Mouse (Mus musculus) stomach, postnatal 0 days (tissue): Measurements from ENCODE around the gene Appl1. TPM values are rescaled to one million over a fixed set of nuclear protein-coding genes. Genes with fewer than 3 reads are reported as not detected.

Experiments
- ATAC-seq: fragments of 200-750 bp; cut with Nextera tagmentation; 2 replicates; pipeline ENCODE4 v1.8.0; 2017; ENCODE audit not compliant: low FRiP score, low TSS enrichment
- DNase-seq: peaks from one replicate; pipeline ENCODE4 v3.0.0-alpha.2; 2016; ENCODE audit warnings: low spot score
- H3K27ac ChIP-seq: fragments of 300-500 bp; sonication (generic); replicated peaks from 2 replicates; pipeline ENCODE4 v1.5.1; 2014; ENCODE audit warnings: mild to moderate bottlenecking, control low read depth
- H3K27me3 ChIP-seq: fragments of 300-500 bp; sonication (generic); 2 replicates; pipeline ENCODE4 v1.6.1; 2014; ENCODE audit warnings: low read length; ENCODE audit not compliant: control insufficient read depth, insufficient read depth
- H3K36me3 ChIP-seq: fragments of 300-500 bp; sonication (generic); 2 replicates; pipeline ENCODE4 v1.6.1; 2014; ENCODE audit warnings: low read length, mixed read lengths; ENCODE audit not compliant: control insufficient read depth, insufficient read depth
- H3K4me1 ChIP-seq: fragments of 300-500 bp; sonication (generic); replicated peaks from 2 replicates; pipeline ENCODE4 v1.6.1; 2014; ENCODE audit warnings: antibody characterized with exemption; ENCODE audit not compliant: control insufficient read depth, insufficient read depth
- H3K4me2 ChIP-seq: fragments of 300-500 bp; sonication (generic); replicated peaks from 2 replicates; pipeline ENCODE4 v1.6.1; 2014; ENCODE audit warnings: low read depth, mild to moderate bottlenecking, control low read depth, moderate library complexity
- H3K4me3 ChIP-seq: fragments of 300-500 bp; sonication (generic); 2 replicates; pipeline ENCODE4 v1.5.1; 2014; ENCODE audit warnings: low read depth, low read length, control low read depth
- H3K9ac ChIP-seq: fragments of 300-500 bp; sonication (generic); 2 replicates; pipeline ENCODE4 v1.6.1; 2014; ENCODE audit warnings: mild to moderate bottlenecking, low read length, control low read depth, mixed read lengths
- H3K9me3 ChIP-seq: fragments of 300-500 bp; sonication (generic); 2 replicates; pipeline ENCODE4 v1.6.1; 2016; ENCODE audit warnings: low read length; ENCODE audit not compliant: control insufficient read depth
- CTCF ChIP-seq: IDR thresholded peaks from 2 replicates; pipeline ENCODE4 v1.5.1; 2016; ENCODE audit warnings: antibody characterized with exemption, low read depth, mild to moderate bottlenecking, moderate library complexity
- EP300 ChIP-seq: optimal IDR thresholded peaks from 2 replicates; pipeline ENCODE3; 2016; ENCODE audit warnings: antibody characterized with exemption
- WGBS: fragments of 180-500 bp; shearing (Covaris S2); extraction: QIAGEN DNeasy Blood & Tissue Kit; methylation state at CpG from one replicate; pipeline ENCODE4 v1.1.7; 2014; 5-methylcytosine and 5-hydroxymethylcytosine counted together
- polyA plus RNA-seq: library from polyadenylated mRNA; unstranded; fragments of >200 nt; fragmentation: Nextera tagmentation; extraction: Ambion mirVana; gene quantifications from 2 replicates; pipeline ENCODE4 v1.2.1, GENCODE M21; 2015

Gene Appl1
- polyA plus RNA-seq, 1 experiment from 2014 or later = 25.5 TPM

- no peaks in the 10 kb centered on the region for H3K9me3 ChIP-seq
- ATAC-seq = no peak
- H3K36me3 ChIP-seq = no peaks in the 10 kb centered on the region
- no peak overlapping the region for H3K4me3 ChIP-seq
- no peak overlapping the region for H3K9ac ChIP-seq
- WGBS = 79% methylated on average over 7 of the region's 7 CpGs
- no peaks in the 10 kb centered on the region for H3K27me3 ChIP-seq
- no peak for DNase-seq
- TF ChIP-seq EP300 (no peak), CTCF (no peak)
- no peaks in the 10 kb centered on the region for H3K4me1 ChIP-seq
- no peak overlapping the region for H3K27ac ChIP-seq
- H3K4me2 ChIP-seq = no peak overlapping the region
Measured at GRCm38 (mm10) chr14:26976212-26976611, 5.2 kb upstream of the Appl1 start.

GRCm38 (mm10) chr14:26975490-26975889 is 4.5 kb upstream of the Appl1 start:
- H3K9me3 ChIP-seq = no peaks in the 10 kb centered on the region
- DNase-seq (no peak), ATAC-seq (no peak)
- H3K27ac ChIP-seq = no peak overlapping the region
- 83% methylated on average over 3 of the region's 3 CpGs for WGBS
- no peaks in the 10 kb centered on the region for H3K27me3 ChIP-seq
- H3K4me2 ChIP-seq = no peak overlapping the region
- no peak overlapping the region for H3K9ac ChIP-seq
- H3K36me3 ChIP-seq = no peaks in the 10 kb centered on the region
- no peaks in the 10 kb centered on the region for H3K4me1 ChIP-seq
- no peak overlapping the region for H3K4me3 ChIP-seq
- TF ChIP-seq EP300 (no peak), CTCF (no peak)

- Histone ChIP-seq H3K4me2 (no peak overlapping the region), H3K9me3 (no peaks in the 10 kb centered on the region), H3K27ac (no peak overlapping the region), H3K36me3 (no peaks in the 10 kb centered on the region), H3K27me3 (no peaks in the 10 kb centered on the region), H3K4me1 (no peaks in the 10 kb centered on the region), H3K4me3 (no peak overlapping the region), H3K9ac (no peak overlapping the region)
- ATAC-seq (no peak), DNase-seq (no peak)
- WGBS = 84% methylated on average over 2 of the region's 2 CpGs
- TF ChIP-seq EP300 (no peak), CTCF (peak; percentile 28)
Measured at GRCm38 (mm10) chr14:26973089-26973488, 2.1 kb upstream of the Appl1 start.

GRCm38 (mm10) chr14:26970439-26970932 is 546 bp downstream of the Appl1 start:
- no peak for TF ChIP-seq EP300
- H3K27ac ChIP-seq = peak overlapping the region; percentile 94
- peak overlapping the region; percentile 98 for H3K9ac ChIP-seq
- H3K36me3 ChIP-seq = no peaks in the 10 kb centered on the region
- no peaks in the 10 kb centered on the region for H3K9me3 ChIP-seq
- H3K4me2 ChIP-seq = peak overlapping the region; percentile 68
- H3K27me3 ChIP-seq = no peaks in the 10 kb centered on the region
- DNase-seq (peak; percentile 98), ATAC-seq (peak; percentile 99)
- H3K4me1 ChIP-seq = no peaks in the 10 kb centered on the region
- under 1% methylated on average over 47 of the region's 53 CpGs for WGBS
- peak overlapping the region; percentile 95 for H3K4me3 ChIP-seq

- peak; percentile 82 for ATAC-seq
- Histone ChIP-seq H3K4me2 (peak overlapping the region; percentile 68), H3K9me3 (no peaks in the 10 kb centered on the region), H3K36me3 (no peaks in the 10 kb centered on the region; the same call in 1 of the 2 replicates), H3K4me1 (no peaks in the 10 kb centered on the region), H3K4me3 (peak overlapping the region; percentile 95), H3K9ac (peak overlapping the region; percentile 98), H3K27ac (peak overlapping the region; percentile 94), H3K27me3 (no peaks in the 10 kb centered on the region)
- WGBS = 1% methylated on average over 44 of the region's 62 CpGs
- DNase-seq = no peak
- no peak for TF ChIP-seq EP300
- no peak for TF ChIP-seq CTCF
Measured at GRCm38 (mm10) chr14:26969856-26970407, 1.1 kb downstream of the Appl1 start.

GRCm38 (mm10) chr14:26969164-26969563 is 1.9 kb downstream of the Appl1 start:
- no peak for TF ChIP-seq EP300
- TF ChIP-seq CTCF = no peak
- no peaks in the 10 kb centered on the region; the same call in 1 of the 2 replicates for H3K36me3 ChIP-seq
- peak overlapping the region; percentile 95 for H3K4me3 ChIP-seq
- H3K4me2 ChIP-seq = peak overlapping the region; percentile 68
- no peaks in the 10 kb centered on the region for H3K27me3 ChIP-seq
- ATAC-seq (no peak), DNase-seq (no peak)
- H3K9ac ChIP-seq = peak overlapping the region; percentile 98
- H3K27ac ChIP-seq = no peak overlapping the region
- WGBS = 63% methylated on average over 3 of the region's 3 CpGs
- H3K9me3 ChIP-seq = no peaks in the 10 kb centered on the region
- H3K4me1 ChIP-seq = no peaks in the 10 kb centered on the region
